Mouse (Mus musculus) cerebellum, adult 18-20 months (tissue): ENCODE results near the gene Rnf44.

ENCODE experiments used
- DNase-seq, 2 experiments: peaks; one replicate each; pipeline ENCODE4 v3.0.0; 2021

Rnf44 gene

GRCm38 (mm10) chr13:54686139-54687053 is 7.3 kb downstream of the Rnf44 start:
- DNase-seq = peak in 1 of 2 experiments; percentile 19

GRCm38 (mm10) chr13:54685174-54685573 is 8.5 kb downstream of the Rnf44 start:
- DNase-seq = peak; percentile 52 to 61

GRCm38 (mm10) chr13:54684140-54684896 is 9.4 kb downstream of the Rnf44 start:
- DNase-seq = peak; percentile 13 to 20

GRCm38 (mm10) chr13:54683301-54683700 is 10.4 kb downstream of the Rnf44 start:
- DNase-seq = peak; percentile 7 to 30

- no peak for DNase-seq
Observed at GRCm38 (mm10) chr13:54681291-54681690, 12.4 kb downstream of the Rnf44 start.

- DNase-seq = no peak
Observed at GRCm38 (mm10) chr13:54680184-54680853, 13.4 kb downstream of the Rnf44 start.

GRCm38 (mm10) chr13:54678263-54678662 is 15.4 kb downstream of the Rnf44 start:
- DNase-seq = no peak

- DNase-seq = no peak
Observed at GRCm38 (mm10) chr13:54675895-54676590, 17.7 kb downstream of the Rnf44 start.

GRCm38 (mm10) chr13:54670491-54670890 is 23.2 kb downstream of the Rnf44 start:
- no peak for DNase-seq

GRCm38 (mm10) chr13:54665062-54665461 is 28.6 kb downstream of the Rnf44 start:
- DNase-seq = no peak

GRCm38 (mm10) chr13:54664509-54664908 is 29.2 kb downstream of the Rnf44 start:
- DNase-seq = no peak

- no peak for DNase-seq
Observed at GRCm38 (mm10) chr13:54663999-54664398, 29.7 kb downstream of the Rnf44 start.

- no peak for DNase-seq
Observed at GRCm38 (mm10) chr13:54661358-54661757, 32.3 kb downstream of the Rnf44 start.

- no peak for DNase-seq
Observed at GRCm38 (mm10) chr13:54660877-54661276, 32.8 kb downstream of the Rnf44 start.

- DNase-seq = no peak
Observed at GRCm38 (mm10) chr13:54650461-54650860, 43.2 kb downstream of the Rnf44 start.

- DNase-seq = no peak
Observed at GRCm38 (mm10) chr13:54635011-54635410, 58.7 kb downstream of the Rnf44 start.

- DNase-seq = no peak
Observed at GRCm38 (mm10) chr13:54632731-54633277, 60.9 kb downstream of the Rnf44 start.
